Mouse (Mus musculus) thymus, adult 18-20 months (tissue): ENCODE data around the gene B3galt4.
"Not testable (repeated sequence)": the region's sequence is repeated elsewhere in the genome, so short reads cannot be mapped to it uniquely, and the experiment has no call there.

Experiments used
- DNase-seq, 2 experiments: peaks; one replicate each; pipeline ENCODE4 v3.0.0; 2022; ENCODE audit warnings: mixed read lengths in 2 of 2

B3galt4 gene

GRCm38 (mm10) chr17:33919351-33920281, 31.7 kb downstream of the B3galt4 start:
- peak; percentile 64 to 79 for DNase-seq

- DNase-seq = peak in 1 of 2 experiments; percentile 11
Measured at GRCm38 (mm10) chr17:33918293-33919203, 32.7 kb downstream of the B3galt4 start.

- no peak for DNase-seq
Measured at GRCm38 (mm10) chr17:33917656-33918292, 33.5 kb downstream of the B3galt4 start.

GRCm38 (mm10) chr17:33916847-33917655, 34.2 kb downstream of the B3galt4 start:
- no peak for DNase-seq

- peak; percentile 52 to 67 for DNase-seq
Measured at GRCm38 (mm10) chr17:33916294-33916693, 35.0 kb downstream of the B3galt4 start.

GRCm38 (mm10) chr17:33915671-33916250, 35.5 kb downstream of the B3galt4 start, which contains the start of the genes Tapbp and Zbtb22:
Gene Tapbp (plus strand): TSS chr17:33915899.
Gene Zbtb22 (plus strand): TSS chr17:33915904.
- peak; percentile 89 to 93 for DNase-seq

GRCm38 (mm10) chr17:33914969-33915391, 36.3 kb downstream of the B3galt4 start:
- DNase-seq = no peak

- DNase-seq = no peak
Measured at GRCm38 (mm10) chr17:33913905-33914304, 37.4 kb downstream of the B3galt4 start.

GRCm38 (mm10) chr17:33913264-33913663, 38.0 kb downstream of the B3galt4 start:
- DNase-seq = no peak

- DNase-seq = no peak
Measured at GRCm38 (mm10) chr17:33911813-33912414, 39.4 kb downstream of the B3galt4 start.

- DNase-seq = no peak
Measured at GRCm38 (mm10) chr17:33911052-33911812, 40.1 kb downstream of the B3galt4 start.

- no peak for DNase-seq
Measured at GRCm38 (mm10) chr17:33910346-33911051, 40.8 kb downstream of the B3galt4 start.

GRCm38 (mm10) chr17:33909869-33910250, 41.4 kb downstream of the B3galt4 start:
- DNase-seq = peak in 1 of 2 experiments; percentile 55

- DNase-seq = peak; percentile 98
Measured at GRCm38 (mm10) chr17:33909077-33909868, 42.0 kb downstream of the B3galt4 start, which contains the start of gene Daxx. Gene Daxx (plus strand): TSS chr17:33909414.

- DNase-seq = peak in 1 of 2 experiments; percentile 49
Measured at GRCm38 (mm10) chr17:33908331-33909076, 42.8 kb downstream of the B3galt4 start.

- DNase-seq = not testable (repeated sequence)
Measured at GRCm38 (mm10) chr17:33904835-33905234, 46.5 kb downstream of the B3galt4 start, which contains the start of gene Platr17. Gene Platr17 (plus strand): TSS chr17:33905135.

GRCm38 (mm10) chr17:33903911-33904651, 47.2 kb downstream of the B3galt4 start:
- DNase-seq = not testable (repeated sequence)
